Mouse (Mus musculus) thymus, adult 2 months (tissue): ENCODE data around the gene Creb3l1.

Source experiments
- CTCF ChIP-seq: fragments of 200-500 bp; IDR thresholded peaks from 2 replicates; pipeline ENCODE4 v1.5.1; 2012; ENCODE audit warnings: mild to moderate bottlenecking, control low read depth, low read length, moderate library complexity, borderline replicate concordance; ENCODE audit not compliant: control insufficient read depth, poor library complexity, insufficient read depth; ENCODE audit errors: extremely low read depth
- POLR2A ChIP-seq: fragments of 200-500 bp; IDR thresholded peaks from 2 replicates; pipeline ENCODE4 v1.6.1; 2012; ENCODE audit warnings: mild to moderate bottlenecking, low read length, control low read depth, moderate library complexity; ENCODE audit not compliant: control insufficient read depth, poor library complexity, insufficient read depth; ENCODE audit errors: extremely low read depth

- TF ChIP-seq CTCF (no peak), POLR2A (no peak)
Observed at GRCm38 (mm10) chr2:91936154-91936553, 88.1 kb downstream of the Creb3l1 start.
